ENCODE assay signal across 22 mouse cellular contexts in the genomic region with DNA sequence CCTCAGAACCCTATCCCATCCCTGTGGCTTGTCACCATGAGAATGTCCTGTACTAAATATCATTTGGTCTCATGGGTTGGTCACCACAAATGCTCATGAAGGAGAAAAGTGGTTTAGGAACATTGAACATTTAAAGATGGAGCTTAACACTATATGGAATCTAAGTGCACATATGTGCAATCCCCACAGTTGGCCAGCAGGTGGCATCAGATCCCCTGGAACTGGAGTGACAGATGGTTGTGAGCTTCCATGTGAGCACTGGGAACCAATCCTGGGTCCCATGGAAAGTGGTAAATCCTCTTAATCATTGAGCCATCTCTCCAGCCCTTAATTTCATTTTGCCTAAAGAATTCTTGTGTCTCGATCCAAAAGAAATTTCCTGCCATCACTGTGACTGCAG.
DNase-seq lines count a peak whose midpoint lies in the region; ATAC-seq and TF ChIP-seq lines count a peak whose summit lies in the region.
"Had no signal": no experiment of that assay in that cellular context is flagged by ENCODE, and none has a peak within 500 bp of the region (broad histone marks: within the 10 kb centered on the region; RNA-seq: fewer than 3 reads in every experiment).

No protein-coding gene starts in this region.

- H3K9me3 ChIP-seq in heart, embryonic 12.5 days (replicated peaks), result peaks cover 15% of the 10 kb centered on the region
- H3K9me3 ChIP-seq: limb, embryonic 15.5 days had no signal

- TF ChIP-seq CTCF in left cerebral cortex, adult 2 months (IDR thresholded peaks at IDR 0.05), result peak; percentile 38
- TF ChIP-seq CTCF in testis, adult 2 months (IDR thresholded peaks at IDR 0.05; ENCODE audit: control insufficient read depth, insufficient read depth, insufficient replicate concordance, low read depth, low read length), result peak; percentile 79; the same call in 1 of the 2 replicates

- H3K36me3 ChIP-seq in heart, embryonic 12.5 days, result no peaks in the 10 kb centered on the region
- no peaks in the 10 kb centered on the region for H3K36me3 ChIP-seq in testis, adult 2 months (ENCODE audit: control insufficient read depth, insufficient read depth, low read length)
- H3K36me3 ChIP-seq: limb, embryonic 15.5 days had no signal

- H3K4me1 ChIP-seq in heart, embryonic 12.5 days (replicated peaks), result peaks cover 7% of the 10 kb centered on the region
- H3K4me1 ChIP-seq in testis, adult 2 months (ENCODE audit: control insufficient read depth, insufficient read depth, low read length), result no peaks in the 10 kb centered on the region
- H3K4me1 ChIP-seq: midbrain, embryonic 13.5 days; neural tube, embryonic 15.5 days had no signal

- no peaks in the 10 kb centered on the region for H3K27me3 ChIP-seq in heart, embryonic 12.5 days (replicated peaks)
- H3K27me3 ChIP-seq in testis, adult 2 months (ENCODE audit: control insufficient read depth, insufficient read depth, low read length), result no peaks in the 10 kb centered on the region
- H3K27me3 ChIP-seq: limb, embryonic 15.5 days; midbrain, embryonic 13.5 days; neural tube, embryonic 15.5 days had no signal

- intact Hi-C loops in left cerebral cortex, adult 2 months (cut with DNase I), result no loop called here
- intact Hi-C loops in left cerebral cortex, postnatal 4 days (cut with DNase I), result no loop called here

- H3K9ac ChIP-seq in heart, embryonic 12.5 days, result no peak overlapping the region
- H3K9ac ChIP-seq: limb, embryonic 15.5 days; midbrain, embryonic 13.5 days; neural tube, embryonic 15.5 days had no signal

- DNase-seq in heart, adult 11 months, result peak; percentile 61
- no peak for DNase-seq in left cerebral cortex, adult 2 months (ENCODE audit: extremely low spot score in 1 of 2, low spot score in 2 of 2)
- no peak for DNase-seq in left cerebral cortex, postnatal 4 days
- DNase-seq in testis, postnatal 14 days (ENCODE audit: low spot score), result no peak
- DNase-seq in testis, postnatal 10 days (ENCODE audit: low spot score), result peak; percentile 38
- DNase-seq: adrenal gland, postnatal 25 days; cerebellum, adult 11-12 months; cerebellum, postnatal 25 days; embryo, embryonic 11 days; heart, postnatal 4 days; kidney, adult 9 months; kidney, postnatal 4 days; right cerebral cortex, postnatal 25 days; thymus, postnatal 25 days had no signal

- TF ChIP-seq POLR2A in testis, adult 2 months (IDR thresholded peaks at IDR 0.05; ENCODE audit: control insufficient read depth, low read depth, low read length), result no peak

- WGBS in heart, embryonic 12.5 days, result 81% methylated on average over 1 of the region's 1 CpGs

- H3K4me3 ChIP-seq in heart, embryonic 12.5 days, result no peak overlapping the region
- no peak overlapping the region for H3K4me3 ChIP-seq in left cerebral cortex, adult 2 months
- no peak overlapping the region for H3K4me3 ChIP-seq in testis, adult 2 months (ENCODE audit: control insufficient read depth, low read depth, low read length)
- H3K4me3 ChIP-seq: limb, embryonic 15.5 days; midbrain, embryonic 13.5 days; neural tube, embryonic 15.5 days had no signal

- H3K27ac ChIP-seq in heart, embryonic 12.5 days (ENCODE audit: poor library complexity, severe bottlenecking), result no peak overlapping the region
- H3K27ac ChIP-seq in left cerebral cortex, adult 2 months, result no peak overlapping the region
- no peak overlapping the region for H3K27ac ChIP-seq in testis, adult 2 months (ENCODE audit: control insufficient read depth, insufficient read depth, low read depth, low read length)
- H3K27ac ChIP-seq: limb, embryonic 15.5 days; midbrain, embryonic 13.5 days; neural tube, embryonic 15.5 days had no signal

- ATAC-seq in heart, embryonic 12.5 days (ENCODE audit: insufficient number of reproducible peaks, low FRiP score), result no peak
- no peak for ATAC-seq in inflammation-experienced regulatory T-cells, adult 6 months
- ATAC-seq: hindbrain, embryonic 16.5 days; lung, postnatal 0 days; midbrain, embryonic 13.5 days had no signal

- no peak overlapping the region for H3K4me2 ChIP-seq in heart, embryonic 12.5 days
- H3K4me2 ChIP-seq: limb, embryonic 15.5 days; midbrain, embryonic 13.5 days; neural tube, embryonic 15.5 days had no signal

Comparison
In these comparisons a context has a peak if more than half of its experiments do, and no peak if none do; other contexts are left out.
1. DNase-seq: peak in heart, adult 11 months (single experiment) and testis, postnatal 10 days (single experiment); none in left cerebral cortex, adult 2 months (0 of 2), left cerebral cortex, postnatal 4 days (single experiment) and testis, postnatal 14 days (single experiment).